Mouse (Mus musculus): ENCODE data around the gene Plekho1.
A peak's percentile ranks its signal among the peaks of the same experiment; 100 is the strongest.
"Not testable (repeated sequence)": the region's sequence is repeated elsewhere in the genome, so short reads cannot be mapped to it uniquely, and the experiment has no call there.

Gene Plekho1

GRCm38 (mm10) chr3:95980276-95980970, 15.4 kb downstream of the Plekho1 start:
- no peak for DNase-seq (ENCODE audit: low spot score in 2 of 2)

GRCm38 (mm10) chr3:95978265-95978664, 17.5 kb downstream of the Plekho1 start:
- DNase-seq (ENCODE audit: low spot score in 2 of 2), result no peak

GRCm38 (mm10) chr3:95977587-95977986, 18.2 kb downstream of the Plekho1 start:
- not testable (repeated sequence) for DNase-seq (ENCODE audit: low spot score in 2 of 2)

GRCm38 (mm10) chr3:95977079-95977478, 18.7 kb downstream of the Plekho1 start:
- no peak for DNase-seq (ENCODE audit: low spot score in 2 of 2)

- DNase-seq (ENCODE audit: low spot score in 2 of 2), result peak in 1 of 2 experiments; percentile 62
Measured at GRCm38 (mm10) chr3:95972873-95973634, 22.7 kb downstream of the Plekho1 start.

- no peak for DNase-seq (ENCODE audit: low spot score in 2 of 2)
Measured at GRCm38 (mm10) chr3:95972251-95972872, 23.4 kb downstream of the Plekho1 start.

GRCm38 (mm10) chr3:95970661-95971060, 25.1 kb downstream of the Plekho1 start:
- not testable (repeated sequence) for DNase-seq (ENCODE audit: low spot score in 2 of 2)

- no peak for DNase-seq (ENCODE audit: low spot score in 2 of 2)
Measured at GRCm38 (mm10) chr3:95969277-95969676, 26.5 kb downstream of the Plekho1 start.

- no peak for DNase-seq (ENCODE audit: low spot score in 2 of 2)
Measured at GRCm38 (mm10) chr3:95965518-95966451, 30.0 kb downstream of the Plekho1 start.

- no peak for DNase-seq (ENCODE audit: low spot score in 2 of 2)
Measured at GRCm38 (mm10) chr3:95963681-95964080, 32.1 kb downstream of the Plekho1 start.

GRCm38 (mm10) chr3:95963230-95963629, 32.6 kb downstream of the Plekho1 start:
- no peak for DNase-seq (ENCODE audit: low spot score in 2 of 2)

- DNase-seq (ENCODE audit: low spot score in 2 of 2), result not testable (repeated sequence)
Measured at GRCm38 (mm10) chr3:95962182-95962581, 33.6 kb downstream of the Plekho1 start.

GRCm38 (mm10) chr3:95959807-95960206, 36.0 kb downstream of the Plekho1 start:
- no peak for DNase-seq (ENCODE audit: low spot score in 2 of 2)

GRCm38 (mm10) chr3:95959082-95959481, 36.7 kb downstream of the Plekho1 start:
- DNase-seq (ENCODE audit: low spot score in 2 of 2), result no peak

GRCm38 (mm10) chr3:95957359-95958148, 38.2 kb downstream of the Plekho1 start:
- no peak for DNase-seq (ENCODE audit: low spot score in 2 of 2)

GRCm38 (mm10) chr3:95955318-95955717, 40.5 kb downstream of the Plekho1 start:
- DNase-seq (ENCODE audit: low spot score in 2 of 2), result no peak

- DNase-seq (ENCODE audit: low spot score in 2 of 2), result not testable (repeated sequence)
Measured at GRCm38 (mm10) chr3:95954648-95955173, 41.1 kb downstream of the Plekho1 start.

GRCm38 (mm10) chr3:95953522-95953921, 42.3 kb downstream of the Plekho1 start:
- DNase-seq (ENCODE audit: low spot score in 2 of 2), result no peak

- no peak for DNase-seq (ENCODE audit: low spot score in 2 of 2)
Measured at GRCm38 (mm10) chr3:95953023-95953422, 42.8 kb downstream of the Plekho1 start.

- DNase-seq (ENCODE audit: low spot score in 2 of 2), result not testable (repeated sequence)
Measured at GRCm38 (mm10) chr3:95951566-95951965, 44.2 kb downstream of the Plekho1 start.

All from cerebellum, postnatal 4 days (tissue).